Mouse (Mus musculus) cortical plate, adult 2 months (tissue): ENCODE results near the gene Tpr.

Experiments used
- CTCF ChIP-seq: fragments of 200-500 bp; IDR thresholded peaks from 2 replicates; pipeline ENCODE4 v1.5.1; 2011; ENCODE audit warnings: mild to moderate bottlenecking, control low read depth, low read length; ENCODE audit not compliant: insufficient read depth; ENCODE audit errors: extremely low read depth
- POLR2A ChIP-seq: fragments of 200-500 bp; IDR thresholded peaks from 2 replicates; pipeline ENCODE4 v1.6.1; 2011; ENCODE audit warnings: mild to moderate bottlenecking, low read length, control low read depth; ENCODE audit not compliant: insufficient read depth; ENCODE audit errors: extremely low read depth

- TF ChIP-seq POLR2A (no peak), CTCF (no peak)
Observed at GRCm38 (mm10) chr1:150489148-150489547, 96.5 kb downstream of the Tpr start.
